Mouse (Mus musculus) stomach, postnatal 0 days (tissue): ENCODE results near the gene Ufc1.

Source experiments
- CTCF ChIP-seq: IDR thresholded peaks from 2 replicates; pipeline ENCODE4 v1.5.1; 2016; ENCODE audit warnings: antibody characterized with exemption, low read depth, mild to moderate bottlenecking, moderate library complexity
- EP300 ChIP-seq: optimal IDR thresholded peaks from 2 replicates; pipeline ENCODE3; 2016; ENCODE audit warnings: antibody characterized with exemption

- TF ChIP-seq CTCF = no peak
- no peak for TF ChIP-seq EP300
These were observed 24.3 kb downstream of the Ufc1 start for GRCm38 (mm10) chr1:171270573-171270900.
